Mouse (Mus musculus): ENCODE measurements around the gene Cd274.

The Cd274 gene

DNA sequence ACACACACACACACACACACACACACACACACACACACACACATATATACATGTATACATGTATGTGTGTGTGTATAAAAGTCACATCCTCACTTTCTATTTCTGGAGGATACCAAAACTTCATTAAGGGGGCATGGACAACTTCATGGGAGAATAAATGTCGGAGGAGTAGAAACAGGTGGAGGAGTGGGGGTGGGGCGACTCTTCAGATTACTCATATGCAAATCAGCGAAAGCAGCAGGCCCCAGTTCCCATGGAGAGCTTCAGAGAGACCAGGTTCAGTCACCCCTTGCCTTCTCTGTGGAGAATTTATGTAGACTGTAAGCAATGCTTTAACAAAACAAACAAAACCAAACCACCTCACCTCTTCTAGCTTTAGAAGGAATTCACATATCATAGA is 2.1 kb upstream of the Cd274 start:
- no peak for DNase-seq

DNA sequence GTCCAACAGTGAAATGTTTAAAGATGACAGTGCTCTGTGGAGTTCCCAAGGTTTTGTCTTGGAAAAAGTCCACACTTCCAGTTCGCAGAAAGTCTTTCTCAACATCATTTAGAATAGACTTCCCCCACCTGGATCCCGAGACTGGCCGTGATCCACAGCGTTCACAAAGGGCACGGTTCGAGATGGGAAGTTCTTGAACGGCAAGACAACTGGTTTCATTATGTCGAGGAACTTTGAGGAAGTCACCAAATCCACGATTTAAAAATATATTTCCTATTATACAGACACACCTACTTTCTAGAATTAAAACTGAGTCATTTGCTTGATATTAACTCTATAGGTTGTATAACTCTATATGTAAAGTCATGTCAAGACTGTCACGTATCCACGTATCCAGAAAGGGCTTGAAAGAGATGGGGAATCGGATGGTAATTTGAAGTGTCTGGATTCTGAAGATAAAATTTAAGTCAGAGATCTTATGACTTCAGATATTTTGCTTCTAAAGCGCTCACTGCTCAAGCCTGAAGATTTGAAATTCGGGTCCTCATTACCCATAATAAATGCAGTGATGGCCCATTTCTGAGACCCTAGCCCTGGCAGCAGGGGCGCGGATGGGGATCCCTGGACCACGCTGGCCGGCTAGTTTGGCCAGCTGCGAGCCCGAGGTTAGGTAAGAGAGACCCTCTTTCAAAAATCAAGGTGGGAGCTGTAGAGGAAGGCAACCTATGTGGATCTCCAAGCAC is 858 bp upstream of the Cd274 start:
- DNase-seq = no peak

DNA sequence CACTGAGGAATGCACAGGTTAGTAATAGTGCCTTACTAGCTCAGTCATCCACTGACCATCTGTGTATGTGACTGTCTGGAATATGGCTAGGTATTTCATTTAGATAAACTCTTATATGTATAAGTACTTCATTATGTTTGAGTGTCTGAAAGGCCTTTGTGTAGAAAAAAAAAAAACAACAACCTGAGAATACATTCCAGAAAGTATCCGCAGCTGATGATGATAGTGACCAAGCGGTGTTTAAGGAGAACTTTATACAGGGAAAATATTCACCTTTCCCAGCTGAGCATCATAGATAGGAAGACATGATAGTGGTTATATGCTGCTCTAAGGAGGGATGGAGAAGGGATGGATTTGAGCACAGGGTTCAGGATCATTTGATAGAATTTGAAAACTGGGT is 786 bp downstream of the Cd274 start:
- no peak for DNase-seq

DNA sequence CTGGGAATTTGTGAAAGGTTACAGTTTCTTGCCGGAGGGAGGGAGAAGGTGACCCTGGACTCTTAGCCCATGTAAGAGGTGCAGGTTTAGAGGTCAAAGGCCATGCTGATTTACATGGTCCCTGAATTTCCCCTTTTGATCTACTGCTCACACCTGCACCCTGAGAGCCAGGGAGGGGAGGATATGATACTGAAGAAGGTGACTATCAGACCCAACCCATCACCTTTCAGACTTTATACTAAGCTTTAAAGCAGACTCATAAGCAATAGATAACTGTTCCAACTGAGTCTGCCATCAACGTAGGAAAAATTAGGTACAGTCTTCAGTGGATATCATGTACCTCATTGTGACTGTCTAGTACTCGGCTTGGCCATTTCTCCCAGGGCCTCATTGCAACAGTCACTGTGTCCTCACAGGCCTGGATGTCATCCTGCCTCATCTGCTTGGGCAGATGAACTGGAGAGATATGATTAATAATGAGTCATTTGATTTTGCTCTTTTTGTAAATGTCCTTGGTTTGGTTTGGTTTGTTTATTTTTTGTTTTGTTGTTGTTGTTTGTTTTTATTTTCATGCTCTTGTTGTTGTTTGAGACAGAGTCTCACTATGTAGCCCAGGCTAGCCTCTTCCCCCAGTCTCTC is 1.5 kb downstream of the Cd274 start:
- no peak for DNase-seq

DNA sequence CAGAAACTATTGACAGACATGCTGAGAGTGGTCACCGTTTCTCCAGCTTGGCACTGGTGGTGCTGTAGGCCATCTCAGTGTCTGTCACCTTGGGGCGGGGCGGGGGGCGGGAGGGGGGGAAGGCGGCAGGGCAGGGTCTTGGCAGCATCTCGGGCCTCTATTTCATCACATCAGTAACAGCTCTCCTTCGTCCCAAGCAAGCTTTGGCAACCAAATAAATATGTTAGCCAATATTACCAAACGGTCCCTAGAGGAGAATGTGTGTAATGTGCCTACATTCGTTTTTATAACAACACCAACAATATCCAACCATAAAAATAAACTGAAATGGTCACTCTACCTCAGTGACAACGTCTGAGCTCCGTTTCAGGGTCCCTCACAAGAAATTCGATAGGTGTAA is 2.9 kb downstream of the Cd274 start:
- no peak for DNase-seq

DNA sequence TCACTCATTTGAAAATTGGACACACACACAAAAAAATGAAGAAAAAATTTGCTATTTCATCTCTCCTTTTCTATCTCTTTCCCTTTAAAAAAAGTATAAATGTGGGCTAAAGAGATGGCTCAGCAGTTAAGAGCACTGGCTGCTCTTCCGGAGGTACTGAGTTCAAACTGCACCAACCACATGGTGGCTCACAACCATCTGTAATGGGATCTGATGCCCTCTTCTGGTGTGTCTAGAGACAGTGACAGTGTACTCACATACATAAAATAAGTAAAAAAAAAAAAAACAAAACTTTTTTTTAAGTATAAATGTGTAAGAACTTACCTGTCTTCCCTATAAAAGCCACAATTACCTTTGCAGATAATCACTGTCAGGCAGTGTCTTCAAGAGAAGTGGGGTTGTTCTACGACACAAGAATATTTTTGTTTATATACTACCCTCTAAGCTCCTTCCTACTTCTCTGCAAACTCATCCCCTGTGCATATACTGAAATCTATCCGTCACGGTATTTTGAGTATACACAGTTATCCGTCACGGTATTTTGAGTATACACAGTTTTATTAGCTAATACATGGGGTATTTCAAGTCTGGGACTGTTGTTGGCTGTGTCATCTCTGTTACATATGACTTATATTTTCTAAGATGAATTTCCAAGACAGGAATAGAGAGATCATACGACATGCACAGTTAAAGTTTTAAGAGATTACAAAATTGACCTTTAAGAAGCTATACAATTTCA is 3.5 kb downstream of the Cd274 start:
- no peak for DNase-seq

DNA sequence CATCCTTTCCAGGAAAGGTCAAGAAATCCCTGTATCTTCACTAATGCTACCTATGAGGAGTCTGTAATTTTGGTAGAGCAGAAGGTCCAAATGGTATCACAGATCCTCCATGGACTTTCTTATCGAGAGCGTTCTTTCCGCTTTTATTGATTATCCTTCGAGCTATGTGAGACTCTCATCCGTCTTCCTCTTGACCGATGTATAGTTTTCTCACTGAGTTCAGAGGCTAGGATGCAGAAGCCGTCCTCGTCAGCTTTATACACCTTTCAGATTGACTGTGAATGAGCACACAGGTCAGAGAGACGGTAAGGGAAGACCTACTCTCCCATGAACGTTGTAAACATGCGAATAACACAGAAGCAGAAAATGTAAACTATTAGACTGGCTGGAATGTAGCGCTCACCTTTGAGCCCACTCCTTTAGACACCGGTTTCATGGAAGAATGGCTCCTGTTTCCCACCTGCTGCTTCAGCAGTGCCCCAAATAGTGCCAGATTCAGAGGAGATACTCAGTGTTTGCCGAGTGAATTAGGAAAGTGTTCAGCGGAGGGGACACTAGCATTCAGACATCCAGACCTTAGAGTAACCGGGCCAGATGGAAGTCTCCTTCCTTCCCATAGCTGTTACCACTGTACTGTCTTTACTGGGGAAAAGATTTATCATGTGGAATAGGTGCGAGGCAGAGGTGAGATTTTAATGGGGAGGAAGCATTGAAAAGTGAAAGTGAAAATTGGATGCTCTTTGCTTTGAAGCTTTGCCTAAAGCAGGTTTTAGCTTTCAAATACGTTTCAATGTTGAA is 4.2 kb downstream of the Cd274 start:
- DNase-seq = peak in 1 of 2 experiments; percentile 39

DNA sequence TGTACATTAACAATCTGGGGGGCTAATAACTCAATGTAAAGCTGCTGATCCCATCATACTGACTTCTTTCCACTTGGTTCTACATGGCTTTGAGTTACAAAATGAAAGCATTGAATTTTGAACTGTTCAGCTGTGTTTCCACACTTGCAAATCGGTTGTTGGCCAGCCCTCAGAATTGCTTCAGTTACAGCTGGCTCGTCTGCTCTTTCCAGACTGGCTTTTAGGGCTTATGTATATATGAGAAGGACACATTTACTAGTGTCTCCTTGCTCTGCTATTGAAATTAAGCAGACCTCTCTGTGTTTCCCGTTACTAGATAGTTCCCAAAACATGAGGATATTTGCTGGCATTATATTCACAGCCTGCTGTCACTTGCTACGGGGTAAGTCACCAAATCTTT is 4.9 kb downstream of the Cd274 start:
- no peak for DNase-seq

DNA sequence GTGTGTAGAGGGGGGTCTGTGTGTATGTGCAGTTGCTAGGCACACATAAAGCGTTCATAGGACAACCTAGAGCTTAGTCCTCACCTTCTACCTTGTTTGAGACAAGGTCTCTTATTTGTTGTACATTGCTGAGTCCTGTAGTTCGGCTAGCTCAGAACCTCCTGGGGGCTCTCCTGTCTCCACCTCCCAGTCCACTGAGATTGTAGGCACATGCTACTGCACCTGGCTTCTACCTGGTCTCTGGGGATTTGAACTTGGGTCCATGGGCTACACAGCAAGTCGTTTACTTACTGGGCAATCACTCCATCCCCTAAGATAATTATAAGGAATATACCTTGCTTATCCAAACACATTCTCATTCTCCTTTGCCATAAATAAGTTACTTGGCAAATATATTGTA is 5.4 kb downstream of the Cd274 start:
- DNase-seq = no peak

DNA sequence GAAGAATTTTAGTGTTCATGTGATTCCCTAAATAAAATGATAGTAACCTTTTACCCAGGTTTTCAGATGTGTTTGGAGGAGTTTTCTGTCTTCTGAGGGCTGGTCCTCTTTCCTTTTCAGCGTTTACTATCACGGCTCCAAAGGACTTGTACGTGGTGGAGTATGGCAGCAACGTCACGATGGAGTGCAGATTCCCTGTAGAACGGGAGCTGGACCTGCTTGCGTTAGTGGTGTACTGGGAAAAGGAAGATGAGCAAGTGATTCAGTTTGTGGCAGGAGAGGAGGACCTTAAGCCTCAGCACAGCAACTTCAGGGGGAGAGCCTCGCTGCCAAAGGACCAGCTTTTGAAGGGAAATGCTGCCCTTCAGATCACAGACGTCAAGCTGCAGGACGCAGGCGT is 6.2 kb downstream of the Cd274 start:
- DNase-seq = no peak

DNA sequence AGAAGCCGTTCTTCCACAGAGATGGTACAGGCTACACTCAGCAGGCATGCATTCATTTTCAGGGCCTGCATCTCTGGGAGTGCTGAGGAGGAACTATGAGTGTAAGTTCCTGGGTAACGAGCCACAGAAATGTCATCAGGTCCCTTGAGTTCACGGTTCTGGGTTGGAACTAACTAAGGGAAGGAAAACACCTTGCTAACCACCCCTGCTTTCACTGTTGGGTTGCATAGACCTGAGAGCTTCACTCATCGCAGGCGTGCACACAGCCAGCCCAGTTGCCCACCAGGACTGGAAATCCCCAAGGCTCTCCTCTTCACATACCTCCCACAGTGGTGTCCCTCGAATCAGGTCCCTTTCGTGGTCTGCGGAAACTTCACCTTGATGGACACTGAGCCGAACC is 7.7 kb downstream of the Cd274 start:
- DNase-seq = no peak

DNA sequence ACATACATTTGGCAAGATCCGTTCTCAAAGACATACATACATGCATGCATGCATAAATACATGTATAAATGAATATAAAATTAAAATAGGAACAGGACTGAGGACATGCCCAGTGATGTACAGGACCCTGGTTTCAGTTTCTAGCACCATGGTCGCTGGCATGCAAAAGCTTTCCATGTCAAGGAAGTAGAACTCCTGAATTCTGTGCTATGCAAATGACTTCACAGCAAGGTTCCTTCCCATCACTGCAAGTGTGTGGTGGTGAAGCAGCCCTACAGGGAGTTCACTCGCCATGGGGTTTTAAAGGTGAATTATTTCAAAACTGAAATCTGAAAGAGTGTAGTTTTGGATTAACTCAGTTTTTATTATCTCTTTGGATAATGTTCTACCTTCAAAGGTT is 9.1 kb downstream of the Cd274 start:
- no peak for DNase-seq

DNA sequence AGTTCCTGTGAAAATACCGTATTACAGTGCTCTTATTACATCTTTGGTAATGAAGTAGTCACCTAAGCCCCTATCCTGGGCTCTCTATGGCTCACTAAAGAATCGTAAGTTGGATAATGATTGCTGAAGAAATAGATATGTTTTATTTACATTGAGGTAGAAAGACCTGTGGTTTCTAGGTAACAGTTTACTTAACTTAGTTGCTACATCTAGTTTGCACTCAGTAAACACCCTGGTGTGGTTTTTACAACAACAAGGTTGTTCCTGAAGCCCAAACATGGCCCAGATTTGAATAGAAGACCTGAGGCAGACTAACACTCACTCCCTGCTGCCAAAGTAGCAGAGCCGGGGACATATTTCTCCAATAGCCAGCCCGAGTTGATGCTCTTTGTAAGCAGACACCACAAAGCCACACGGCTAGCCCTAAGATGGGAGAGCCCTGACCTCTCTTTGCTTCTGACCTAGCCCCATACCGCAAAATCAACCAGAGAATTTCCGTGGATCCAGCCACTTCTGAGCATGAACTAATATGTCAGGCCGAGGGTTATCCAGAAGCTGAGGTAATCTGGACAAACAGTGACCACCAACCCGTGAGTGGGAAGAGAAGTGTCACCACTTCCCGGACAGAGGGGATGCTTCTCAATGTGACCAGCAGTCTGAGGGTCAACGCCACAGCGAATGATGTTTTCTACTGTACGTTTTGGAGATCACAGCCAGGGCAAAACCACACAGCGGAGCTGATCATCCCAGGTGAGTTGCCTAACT is 12.8 kb downstream of the Cd274 start:
- DNase-seq = no peak

DNA sequence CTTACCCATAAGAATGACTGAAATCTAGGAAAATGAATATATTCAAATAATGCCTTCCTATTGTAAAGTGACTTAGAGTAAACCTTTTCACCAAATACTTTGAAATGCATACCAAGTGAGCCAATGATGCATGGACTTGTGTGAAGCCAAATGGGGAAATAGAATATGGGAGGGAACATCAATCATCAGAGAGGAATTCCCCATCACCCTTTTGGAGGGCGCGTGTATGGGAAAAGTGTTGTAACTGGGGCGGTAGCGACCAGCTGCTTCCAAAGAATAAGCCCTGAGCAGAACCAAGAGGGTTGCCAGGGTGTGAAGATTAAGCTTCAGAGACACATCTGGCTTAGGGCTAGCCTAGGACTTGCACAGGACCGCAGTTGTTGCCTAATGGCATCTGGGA is 16.1 kb downstream of the Cd274 start:
- no peak for DNase-seq

DNA sequence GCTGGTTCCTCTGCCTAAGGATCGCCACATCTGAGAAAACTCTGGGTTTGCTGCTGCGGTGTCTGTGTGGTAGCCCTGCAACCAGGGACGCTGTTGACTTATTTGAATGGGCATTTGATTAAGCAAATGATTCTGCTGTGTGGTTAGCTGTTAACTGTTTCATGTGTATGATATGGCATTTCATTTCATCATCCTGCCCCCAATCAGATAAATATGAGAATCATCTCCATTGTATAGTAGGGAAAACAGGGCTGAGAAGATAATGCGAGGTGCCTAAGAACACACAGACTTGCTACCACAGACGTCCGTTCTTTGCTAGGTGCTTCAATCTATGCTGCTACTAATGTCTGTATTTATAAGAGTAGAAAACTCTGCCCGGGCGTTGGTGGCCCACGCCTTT is 17.2 kb downstream of the Cd274 start:
- no peak for DNase-seq

DNA sequence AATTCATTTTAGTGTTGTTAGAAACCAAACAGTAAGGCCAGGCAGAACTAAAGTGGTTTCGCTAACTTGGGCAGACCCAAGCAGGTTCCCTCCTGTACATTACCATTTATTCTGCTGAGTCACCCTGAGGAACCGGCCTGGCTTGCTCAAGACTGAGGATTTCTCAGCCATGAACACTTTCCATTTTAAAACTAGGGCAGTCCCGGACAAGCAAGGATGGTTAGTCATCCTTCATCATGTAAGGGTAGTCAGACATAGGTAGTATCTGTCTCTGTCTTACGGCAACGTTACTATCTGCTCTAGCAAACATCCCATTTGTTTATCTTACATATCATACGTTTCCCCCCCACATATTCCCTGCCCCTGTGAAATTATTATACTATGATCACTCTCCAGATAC is 17.7 kb downstream of the Cd274 start:
- no peak for DNase-seq

DNA sequence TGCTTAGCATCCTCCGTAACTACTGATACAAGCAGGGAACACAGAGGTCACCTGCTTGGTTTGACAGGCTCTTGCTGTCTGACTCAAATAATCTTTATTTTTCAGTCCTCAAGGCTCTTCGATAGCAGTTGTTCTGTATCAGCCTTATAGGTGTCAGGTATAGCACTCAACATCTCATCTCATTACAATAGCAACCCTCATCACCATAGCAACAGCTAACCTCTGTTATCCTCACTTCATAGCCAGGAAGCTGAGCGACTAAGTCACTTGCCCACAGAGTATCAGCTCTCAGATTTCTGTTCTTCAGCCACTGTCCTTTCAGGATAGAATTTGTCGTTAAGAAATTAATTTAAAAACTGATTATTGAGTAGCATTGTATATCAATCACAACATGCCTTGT is 18.6 kb downstream of the Cd274 start:
- DNase-seq = no peak

DNA sequence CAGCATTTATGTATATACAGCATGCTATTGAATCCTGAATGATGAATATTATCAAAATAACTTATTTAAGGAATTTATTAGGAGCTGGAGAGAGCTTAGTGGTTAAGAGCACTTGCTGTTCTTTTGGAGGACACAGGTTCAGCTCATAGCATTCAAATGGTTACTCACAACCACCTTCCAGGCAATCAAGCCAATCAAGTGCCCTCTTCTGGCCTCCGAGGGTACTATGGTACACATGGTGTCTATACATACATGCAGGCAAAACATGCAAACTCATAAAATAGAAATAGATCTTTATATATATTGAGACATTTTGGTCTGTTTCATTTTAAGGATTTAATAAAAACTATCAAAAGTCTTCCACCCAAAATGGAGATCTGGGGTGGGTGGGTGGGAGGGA is 21.6 kb downstream of the Cd274 start:
- DNase-seq = no peak

DNA sequence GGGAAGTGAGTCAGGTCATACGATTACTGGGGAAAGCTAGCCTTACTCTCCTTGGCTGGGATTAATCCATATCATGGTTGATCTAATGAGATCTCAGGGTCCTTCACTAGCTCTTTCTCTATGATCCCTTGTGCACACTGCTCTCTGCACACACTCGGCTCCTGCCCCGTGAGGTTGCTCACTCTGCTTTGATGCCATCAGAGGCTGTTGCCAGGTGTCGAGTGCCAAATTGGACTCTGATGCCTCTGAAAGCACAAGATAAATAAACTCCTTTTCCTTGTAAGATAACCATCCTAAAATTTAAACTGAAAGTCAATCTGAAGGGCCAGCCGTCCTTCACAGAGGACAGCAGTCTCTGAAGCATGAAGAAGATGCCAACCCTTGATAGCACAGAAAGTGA is 23.2 kb downstream of the Cd274 start:
- no peak for DNase-seq

DNA sequence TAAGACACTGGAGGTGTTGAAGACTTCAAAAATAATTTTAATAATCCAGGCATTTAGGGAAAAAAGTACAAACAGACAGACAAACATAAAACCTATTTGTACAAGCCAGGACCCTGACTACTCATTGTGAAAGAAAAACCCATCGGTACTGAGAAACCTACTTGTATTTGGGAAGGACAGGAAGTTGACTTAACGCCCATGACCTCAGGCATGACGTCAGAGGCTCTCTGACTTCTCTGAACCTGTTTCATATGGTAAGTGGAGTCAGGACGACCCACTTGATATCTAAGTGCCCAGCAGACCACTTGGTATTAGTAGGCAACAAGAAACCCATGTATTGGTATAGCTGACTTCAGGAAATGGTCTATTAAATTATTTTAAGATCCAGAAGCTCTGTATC is 24.0 kb downstream of the Cd274 start:
- no peak for DNase-seq

DNA sequence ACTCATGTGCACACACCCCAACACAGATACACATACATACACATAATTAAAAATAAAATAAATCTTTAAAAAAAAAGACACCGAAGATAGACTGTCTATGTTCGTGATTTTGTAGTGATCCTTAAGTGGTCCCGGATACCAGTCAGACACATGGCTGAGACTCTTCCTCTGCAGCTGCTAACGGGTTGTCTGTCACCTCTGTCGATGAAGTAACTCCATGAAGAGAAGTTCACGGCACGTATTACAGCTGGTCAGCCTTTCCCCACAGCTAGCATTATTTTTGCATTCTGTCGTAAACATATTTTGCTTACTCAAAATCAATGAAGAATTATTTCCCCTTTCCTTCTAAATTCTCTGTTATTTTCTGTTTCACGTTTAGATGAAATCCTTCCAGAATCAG is 26.1 kb downstream of the Cd274 start:
- no peak for DNase-seq

DNA sequence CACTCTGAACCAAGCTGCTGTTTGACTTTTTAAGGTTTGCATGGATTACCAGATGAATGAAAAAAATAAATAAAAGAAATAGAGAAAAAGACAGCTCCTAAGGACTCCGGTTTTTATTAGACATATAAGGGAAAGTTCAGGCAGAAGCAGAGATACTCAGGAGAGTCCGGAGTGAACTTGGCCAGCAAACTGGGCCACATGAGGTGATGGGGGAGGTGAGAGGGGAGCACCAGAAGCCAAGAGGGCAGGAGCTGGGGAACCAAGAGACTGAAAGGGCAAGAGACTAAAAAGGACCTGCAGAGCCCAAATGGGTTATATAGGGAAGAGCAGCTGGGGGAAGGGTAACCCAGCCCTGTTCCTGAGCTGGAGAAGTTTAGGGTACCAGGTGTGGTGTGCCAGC is 27.5 kb downstream of the Cd274 start:
- DNase-seq = no peak

DNA sequence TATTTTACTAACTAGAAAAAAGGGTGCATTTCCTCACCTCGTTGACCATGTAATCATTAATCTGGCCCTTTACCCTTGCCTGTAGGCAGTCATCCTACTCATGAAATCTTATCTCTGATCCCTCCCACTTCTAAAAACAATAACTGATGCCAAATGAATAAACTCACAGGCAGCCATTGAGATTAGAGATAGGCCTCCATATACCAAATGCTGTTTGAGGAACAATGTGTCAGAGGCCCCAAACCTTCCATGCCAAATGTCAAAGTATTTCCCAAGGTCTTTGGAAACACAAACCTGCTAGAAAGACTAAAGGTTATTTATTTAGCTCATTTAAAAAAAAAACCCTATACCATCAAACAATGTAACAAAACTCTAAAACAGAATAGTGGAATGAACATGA is 29.1 kb downstream of the Cd274 start:
- DNase-seq = no peak
